Mouse (Mus musculus): ENCODE measurements at regions not wholly inside any gene's neighbourhood (a gene's known extent, or its start where the extent isn't known, plus 50 kb on each side); places are given as distances from the start of the nearest gene placed in this dataset.

DNA sequence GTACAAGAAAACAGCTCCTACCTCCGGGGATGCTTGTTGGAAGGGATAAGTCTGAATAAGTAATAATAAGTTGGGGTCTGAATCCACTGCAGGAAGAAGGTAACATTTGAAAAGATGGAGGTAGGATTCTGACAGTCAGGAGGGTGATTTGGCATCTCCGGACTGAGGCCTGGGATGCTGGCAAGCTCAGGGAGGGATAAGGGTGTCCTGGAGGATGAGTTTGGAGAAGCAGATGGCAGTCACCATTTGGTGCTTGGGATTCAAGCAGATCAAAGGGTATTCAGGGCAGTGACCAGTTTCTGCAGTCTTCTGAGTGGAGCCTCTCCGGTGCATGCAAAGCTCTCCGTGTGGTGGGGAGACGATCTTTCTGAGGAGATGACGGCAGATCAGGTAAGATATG, 62.9 kb upstream of the Gm2310 start:
- no peak for DNase-seq (ENCODE audit: low spot score)

DNA sequence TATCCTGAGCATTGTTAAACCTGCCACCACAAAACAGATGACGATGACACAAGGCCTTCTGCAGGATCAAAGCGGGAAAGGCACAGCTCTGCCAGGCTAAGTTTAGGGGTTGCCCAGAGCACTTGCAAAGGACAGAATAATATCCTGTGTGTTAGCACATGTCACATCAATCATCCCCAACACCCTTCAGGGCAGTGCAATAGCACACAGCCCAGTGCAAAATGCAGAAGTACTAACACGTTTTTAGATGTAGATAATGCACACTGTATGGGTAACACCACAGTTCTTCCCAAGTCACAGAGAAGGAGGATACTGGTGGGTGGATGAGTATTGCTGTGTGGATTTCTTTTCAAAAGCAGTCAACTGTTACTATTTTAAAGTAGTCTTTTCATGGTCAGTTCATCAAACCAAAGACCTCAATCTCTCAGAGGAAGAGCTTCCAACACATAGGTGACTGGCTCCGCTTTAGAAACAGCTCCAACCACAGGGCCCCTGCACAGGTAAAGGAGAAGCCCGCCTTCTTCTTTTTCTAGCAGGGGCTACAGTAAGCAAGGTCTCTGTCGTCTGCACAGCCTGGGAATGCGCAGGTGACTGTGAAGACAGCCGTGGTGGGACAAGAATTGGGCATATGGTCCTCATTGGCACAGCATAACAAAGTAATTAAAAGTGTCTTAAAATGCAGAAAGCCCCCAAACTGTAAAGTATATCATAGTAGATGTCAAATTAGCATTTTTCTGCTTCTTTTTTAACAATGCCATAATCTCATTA, 61.6 kb upstream of the Gm2310 start:
- DNase-seq (ENCODE audit: low spot score) = no peak

DNA sequence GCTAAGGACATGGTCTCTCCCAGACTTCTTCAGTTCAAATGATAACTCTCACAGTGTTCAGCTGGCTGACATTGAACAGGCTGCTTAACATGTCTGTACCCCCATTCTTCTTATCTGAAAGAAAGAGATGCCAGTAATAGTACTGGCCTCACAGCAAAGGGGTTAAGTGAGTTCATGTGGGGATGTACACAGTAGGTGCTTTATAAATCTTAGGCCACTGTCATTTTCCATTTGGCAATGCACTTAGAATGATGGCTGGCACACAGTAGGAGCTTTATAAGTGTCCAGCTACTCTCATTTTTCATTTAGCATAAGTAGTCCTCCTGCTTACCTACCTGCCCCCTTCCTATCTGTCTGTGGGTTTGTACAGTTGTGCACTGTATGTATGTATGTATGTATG, 60.3 kb upstream of the Gm2310 start:
- no peak for DNase-seq (ENCODE audit: low spot score)

- DNase-seq (ENCODE audit: low spot score) = peak; percentile 29
Observed at GRCm38 (mm10) chr15:8577480-8577881, 57.7 kb upstream of the Gm2310 start.

DNA sequence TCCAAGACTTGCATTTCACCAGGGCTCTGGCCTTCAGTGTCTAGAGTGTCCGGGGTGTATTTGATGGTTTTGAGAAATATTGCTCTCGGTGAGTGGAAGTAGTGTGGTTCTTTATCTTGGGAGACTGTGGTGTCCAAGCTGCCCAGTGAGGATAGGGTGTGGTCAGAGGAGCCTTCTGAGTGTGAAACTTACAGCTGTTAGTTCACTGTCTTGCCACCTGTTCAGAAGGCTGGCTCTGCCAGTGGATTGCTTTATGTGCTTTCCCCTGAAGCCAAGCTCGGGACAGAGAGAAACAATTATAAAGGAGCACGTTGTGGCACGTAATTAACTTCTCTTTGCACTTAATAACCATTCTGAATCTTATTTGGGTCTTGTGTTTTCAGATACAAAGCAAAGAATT, 57.2 kb upstream of the Gm2310 start:
- DNase-seq (ENCODE audit: low spot score) = no peak

DNA sequence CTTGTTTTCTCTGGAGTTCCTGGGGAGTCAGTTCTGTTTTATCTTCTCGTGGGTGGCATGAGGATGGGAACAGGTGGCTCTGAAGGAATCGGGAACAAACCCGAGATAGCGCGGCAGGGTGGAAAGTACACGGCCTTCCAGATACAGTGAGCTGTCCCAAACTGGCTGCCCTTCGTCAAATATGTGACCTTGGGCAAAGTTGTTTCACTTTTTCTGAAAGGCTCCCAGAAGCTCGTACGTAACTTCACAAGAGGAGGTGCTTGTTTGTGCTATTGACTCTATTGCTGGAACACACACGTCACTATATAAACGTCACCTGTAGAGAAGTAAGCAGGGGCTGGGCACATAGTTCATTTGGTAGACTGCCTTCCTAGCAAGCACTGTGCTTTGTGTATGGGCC, 49.9 kb upstream of the Gm2310 start:
- peak; percentile 84 for DNase-seq (ENCODE audit: low spot score)
